Mouse (Mus musculus): ENCODE results near the gene Adam22.

DNA sequence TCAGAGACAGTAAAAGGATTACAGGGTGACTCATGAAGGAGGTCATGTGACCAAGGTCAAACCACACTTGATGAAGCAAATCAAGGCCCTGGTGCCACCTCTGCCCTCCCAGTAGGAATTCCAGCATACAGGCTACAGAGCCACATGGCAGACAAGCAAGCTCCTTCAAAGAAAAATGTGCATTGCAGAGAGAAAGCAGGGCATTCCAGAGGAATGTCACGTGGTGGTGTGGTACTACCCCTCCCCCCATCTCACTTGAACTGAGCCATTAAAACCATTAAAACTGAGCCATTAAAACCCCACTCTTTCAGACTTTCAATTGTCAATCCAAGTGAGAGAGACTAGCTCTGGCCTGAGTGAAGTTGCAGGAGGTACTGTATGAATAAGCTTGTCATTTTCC lies 74.7 kb downstream of the Adam22 start:
- TF ChIP-seq POLR2A (IDR thresholded peaks at IDR 0.05; ENCODE audit: insufficient read depth, low read length): no peak
- TF ChIP-seq CTCF (IDR thresholded peaks at IDR 0.05; ENCODE audit: low read depth, low read length): no peak
- no peak for TF ChIP-seq EP300 (IDR thresholded peaks at IDR 0.05; ENCODE audit: insufficient read depth, low read depth, low read length)
